ENCODE assay signal across 16 mouse cellular contexts in genomic region chr7:24588336-24588735, GRCm38 (mm10). TPM values are rescaled to one million over a fixed set of nuclear protein-coding genes. Genes with fewer than 3 reads are reported as not detected.
DNase-seq lines count a peak whose midpoint lies in the region; ATAC-seq and TF ChIP-seq lines count a peak whose summit lies in the region.
"Had no signal": no experiment of that assay in that cellular context is flagged by ENCODE, and none has a peak within 500 bp of the region (broad histone marks: within the 10 kb centered on the region; RNA-seq: fewer than 3 reads in every experiment).

No protein-coding gene starts in this region.

- TF ChIP-seq EP300 in stomach, postnatal 0 days (optimal IDR thresholded peaks at IDR 0.05): no peak

- no peaks in the 10 kb centered on the region; the same call in 1 of the 2 replicates for H3K4me1 ChIP-seq in stomach, postnatal 0 days (replicated peaks; ENCODE audit: control insufficient read depth, insufficient read depth)
- H3K4me1 ChIP-seq in hindbrain, postnatal 0 days (ENCODE audit: insufficient read depth, low read length): no peaks in the 10 kb centered on the region

- DNase-seq in thymus, postnatal 25 days: peak; percentile 29
- DNase-seq in thymus, postnatal 0 days (ENCODE audit: low spot score): no peak
- peak; percentile 40 to 54 for DNase-seq in heart, postnatal 14 days
- DNase-seq in large intestine, adult 2 months (ENCODE audit: low read depth, low spot score): peak; percentile 96
- DNase-seq in stomach, postnatal 0 days (ENCODE audit: low spot score): peak; percentile 86
- DNase-seq in hindbrain, postnatal 0 days (ENCODE audit: low spot score): no peak
- DNase-seq in left cerebral cortex, adult 8-10 months (ENCODE audit: low spot score in 2 of 2): no peak
- DNase-seq: cerebellum, adult 11-12 months; right cerebral cortex, postnatal 4 days had no signal

- intact Hi-C loops in heart, postnatal 14 days (cut with DNase I): no loop called here

- ATAC-seq in stomach, postnatal 0 days (ENCODE audit: low FRiP score, low TSS enrichment): peak; percentile 84
- ATAC-seq in hindbrain, postnatal 0 days: no peak
- ATAC-seq: activated CD4-positive, CD25-positive, alpha-beta regulatory T cell, adult 4 months had no signal

- H3K9ac ChIP-seq in stomach, postnatal 0 days (ENCODE audit: low read length): no peak overlapping the region
- H3K9ac ChIP-seq in hindbrain, postnatal 0 days (replicated peaks; ENCODE audit: low read length): no peak overlapping the region
- H3K9ac ChIP-seq: neural tube, embryonic 12.5 days had no signal

- H3K27me3 ChIP-seq in stomach, postnatal 0 days (ENCODE audit: control insufficient read depth, insufficient read depth, low read length): no peaks in the 10 kb centered on the region
- H3K27me3 ChIP-seq in hindbrain, postnatal 0 days (ENCODE audit: insufficient read depth, low read length): no peaks in the 10 kb centered on the region; the same call in 1 of the 2 replicates

- no peak overlapping the region for H3K4me3 ChIP-seq in stomach, postnatal 0 days (ENCODE audit: low read depth, low read length)
- no peak overlapping the region for H3K4me3 ChIP-seq in hindbrain, postnatal 0 days (ENCODE audit: low read length)

- peak overlapping the region; percentile 84 for H3K27ac ChIP-seq in stomach, postnatal 0 days (replicated peaks)
- H3K27ac ChIP-seq in hindbrain, postnatal 0 days: no peak overlapping the region
- H3K27ac ChIP-seq: lung, embryonic 15.5 days; neural tube, embryonic 12.5 days had no signal

- 14% methylated on average over 13 of the region's 13 CpGs for WGBS in large intestine, adult 2 months
- WGBS in stomach, postnatal 0 days: 65% methylated on average over 13 of the region's 13 CpGs
- 79% methylated on average over 13 of the region's 13 CpGs for WGBS in hindbrain, postnatal 0 days

- H3K36me3 ChIP-seq in stomach, postnatal 0 days (ENCODE audit: control insufficient read depth, insufficient read depth, low read length): no peaks in the 10 kb centered on the region
- no peaks in the 10 kb centered on the region for H3K36me3 ChIP-seq in hindbrain, postnatal 0 days (ENCODE audit: insufficient read depth, low read length)
- H3K36me3 ChIP-seq: embryonic facial prominence, embryonic 10.5 days; lung, embryonic 15.5 days; neural tube, embryonic 12.5 days had no signal

- TF ChIP-seq CTCF in stomach, postnatal 0 days (IDR thresholded peaks at IDR 0.05; ENCODE audit: low read depth): no peak
- no peak for TF ChIP-seq CTCF in hindbrain, postnatal 0 days (IDR thresholded peaks at IDR 0.05; ENCODE audit: low read depth)

- H3K4me2 ChIP-seq in stomach, postnatal 0 days (replicated peaks; ENCODE audit: low read depth): no peak overlapping the region
- H3K4me2 ChIP-seq in hindbrain, postnatal 0 days (ENCODE audit: low read depth, low read length): no peak overlapping the region

- no peaks in the 10 kb centered on the region for H3K9me3 ChIP-seq in stomach, postnatal 0 days (ENCODE audit: control insufficient read depth, low read length)
- no peaks in the 10 kb centered on the region for H3K9me3 ChIP-seq in hindbrain, postnatal 0 days (ENCODE audit: low read length)
- H3K9me3 ChIP-seq: lung, embryonic 15.5 days; neural tube, embryonic 12.5 days had no signal

RNA-seq across cellular contexts. Expression of gene Zfp575, which starts 0.9 kb away (rescaled TPM):
- 0.48 and 0.71 TPM in 2 replicates for polyA plus RNA-seq in thymus, postnatal 0 days (2015; fragmentation: Nextera tagmentation; extraction: Ambion mirVana)
- total RNA-seq in heart, postnatal 14 days (2021): under 1 TPM; 0.12 TPM
- polyA plus RNA-seq in large intestine, adult 2 months (2012; rRNA removed): 0.16 and 0.29 TPM in 2 replicates
- polyA plus RNA-seq in stomach, postnatal 0 days (2015; fragmentation: Nextera tagmentation; extraction: Ambion mirVana): 3.6 and 4.0 TPM in 2 replicates
- total RNA-seq in hindbrain, postnatal 0 days (2014; rRNA removed): 1.0 and 1.2 TPM in 2 replicates
- 20.3 and 21.0 TPM in 2 replicates for polyA plus RNA-seq in hindbrain, postnatal 0 days (2015; fragmentation: Nextera tagmentation; extraction: Ambion mirVana)
- total RNA-seq in left cerebral cortex, adult 8-10 months (2022): 1 to 10 TPM; 5.3 to 6.9 (median 5.7) TPM

RNA-seq across cellular contexts. Expression of gene Ethe1, which starts 1.0 kb away (rescaled TPM):
- 39.2 and 39.9 TPM in 2 replicates for polyA plus RNA-seq in thymus, postnatal 0 days (2015; fragmentation: Nextera tagmentation; extraction: Ambion mirVana)
- total RNA-seq in heart, postnatal 14 days (2021): 10 to 100 TPM; 29.8 to 30.1 TPM
- polyA plus RNA-seq in large intestine, adult 2 months (2012; rRNA removed): 56.6 and 77.6 TPM in 2 replicates
- 120 and 128 TPM in 2 replicates for polyA plus RNA-seq in stomach, postnatal 0 days (2015; fragmentation: Nextera tagmentation; extraction: Ambion mirVana)
- 36.3 and 43.8 TPM in 2 replicates for total RNA-seq in hindbrain, postnatal 0 days (2014; rRNA removed)
- 24.4 and 25.3 TPM in 2 replicates for polyA plus RNA-seq in hindbrain, postnatal 0 days (2015; fragmentation: Nextera tagmentation; extraction: Ambion mirVana)
- 10 to 100 TPM; 13.3 to 16.0 (median 15.1) TPM for total RNA-seq in left cerebral cortex, adult 8-10 months (2022)

RNA-seq across cellular contexts. Expression of gene Phldb3, which starts 22.2 kb away (rescaled TPM):
- 0.47 and 0.73 TPM in 2 replicates for polyA plus RNA-seq in thymus, postnatal 0 days (2015; fragmentation: Nextera tagmentation; extraction: Ambion mirVana)
- total RNA-seq in heart, postnatal 14 days (2021): under 1 TPM; 0.51 to 0.55 TPM
- 4.1 and 4.8 TPM in 2 replicates for polyA plus RNA-seq in large intestine, adult 2 months (2012; rRNA removed)
- polyA plus RNA-seq in stomach, postnatal 0 days (2015; fragmentation: Nextera tagmentation; extraction: Ambion mirVana): 1.2 TPM in 2 replicates
- total RNA-seq in hindbrain, postnatal 0 days (2014; rRNA removed): 0.11 and 0.73 TPM in 2 replicates
- not detected in 2 replicates for polyA plus RNA-seq in hindbrain, postnatal 0 days (2015; fragmentation: Nextera tagmentation; extraction: Ambion mirVana)
- under 1 TPM in 3 of 4 experiments, not detected in 1; 0.13 to 0.39 (median 0.27) TPM for total RNA-seq in left cerebral cortex, adult 8-10 months (2022)
- polyA plus RNA-seq: embryonic facial prominence, embryonic 10.5 days; neural tube, embryonic 12.5 days had no signal

RNA-seq across cellular contexts. Expression of gene Xrcc1, which starts 42.2 kb away (rescaled TPM):
- polyA plus RNA-seq in thymus, postnatal 0 days (2015; fragmentation: Nextera tagmentation; extraction: Ambion mirVana): 61.0 and 66.5 TPM in 2 replicates
- total RNA-seq in heart, postnatal 14 days (2021): 10 to 100 TPM; 23.8 to 26.3 TPM
- 27.8 and 36.0 TPM in 2 replicates for polyA plus RNA-seq in large intestine, adult 2 months (2012; rRNA removed)
- polyA plus RNA-seq in stomach, postnatal 0 days (2015; fragmentation: Nextera tagmentation; extraction: Ambion mirVana): 27.4 and 31.4 TPM in 2 replicates
- 36.7 and 50.8 TPM in 2 replicates for total RNA-seq in hindbrain, postnatal 0 days (2014; rRNA removed)
- polyA plus RNA-seq in hindbrain, postnatal 0 days (2015; fragmentation: Nextera tagmentation; extraction: Ambion mirVana): 44.0 and 45.1 TPM in 2 replicates
- total RNA-seq in left cerebral cortex, adult 8-10 months (2022): 10 to 100 TPM; 37.2 to 39.8 (median 38.5) TPM

RNA-seq across cellular contexts. Expression of gene Pinlyp, which starts 42.4 kb away (rescaled TPM):
- polyA plus RNA-seq in thymus, postnatal 0 days (2015; fragmentation: Nextera tagmentation; extraction: Ambion mirVana): 1.8 and 2.4 TPM in 2 replicates
- not detected for total RNA-seq in heart, postnatal 14 days (2021)
- polyA plus RNA-seq in large intestine, adult 2 months (2012; rRNA removed): 0.23 TPM in 1 of 2 replicates, not detected in the other
- polyA plus RNA-seq in stomach, postnatal 0 days (2015; fragmentation: Nextera tagmentation; extraction: Ambion mirVana): 61.2 and 62.9 TPM in 2 replicates
- total RNA-seq in hindbrain, postnatal 0 days (2014; rRNA removed): not detected in 2 replicates
- not detected in 2 replicates for polyA plus RNA-seq in hindbrain, postnatal 0 days (2015; fragmentation: Nextera tagmentation; extraction: Ambion mirVana)
- total RNA-seq in left cerebral cortex, adult 8-10 months (2022): not detected
- total RNA-seq: ES-E14; heart, postnatal 36 days; left cerebral cortex, adult 18-20 months had no signal
- polyA plus RNA-seq: activated CD4-positive, CD25-positive, alpha-beta regulatory T cell, adult 4 months; embryonic facial prominence, embryonic 10.5 days; neural tube, embryonic 12.5 days had no signal

Comparison
In these comparisons a context has a peak if more than half of its experiments do, and no peak if none do; other contexts are left out.
1. DNase-seq: peak in thymus, postnatal 25 days (single experiment), heart, postnatal 14 days (2 of 2), large intestine, adult 2 months (single experiment) and stomach, postnatal 0 days (single experiment); none in thymus, postnatal 0 days (single experiment), hindbrain, postnatal 0 days (single experiment) and left cerebral cortex, adult 8-10 months (0 of 2).